Mouse (Mus musculus): ENCODE data around the gene Rin1. TPM values are rescaled to one million over a fixed set of nuclear protein-coding genes. Genes with fewer than 3 reads are reported as not detected.

The Rin1 gene
- polyA plus RNA-seq, 1 experiment from 2014 or later: 1.5 TPM

Other genes starting within 250 kb of the Rin1 start
- gene Gm21992, start 238.9 kb upstream of the Rin1 start, polyA plus RNA-seq (2015; fragmentation: Nextera tagmentation; extraction: Ambion mirVana): 32.3 and 35.3 TPM in 2 replicates
- 66.8 and 67.5 TPM in 2 replicates for gene Rbm14, start 238.8 kb upstream of the Rin1 start, polyA plus RNA-seq (2015; fragmentation: Nextera tagmentation; extraction: Ambion mirVana)
- 44.9 and 47.4 TPM in 2 replicates for gene Ccs, start 211.1 kb upstream of the Rin1 start, polyA plus RNA-seq (2015; fragmentation: Nextera tagmentation; extraction: Ambion mirVana)
- 0.43 and 0.49 TPM in 2 replicates for gene Ccdc87, start 211.1 kb upstream of the Rin1 start, polyA plus RNA-seq (2015; fragmentation: Nextera tagmentation; extraction: Ambion mirVana)
- 67.3 and 69.7 TPM in 2 replicates for gene Ctsf, start 195.4 kb upstream of the Rin1 start, polyA plus RNA-seq (2015; fragmentation: Nextera tagmentation; extraction: Ambion mirVana)
- gene Actn3, start 172.6 kb upstream of the Rin1 start, polyA plus RNA-seq (2015; fragmentation: Nextera tagmentation; extraction: Ambion mirVana): 1.8 and 2.1 TPM in 2 replicates
- 21.8 and 22.0 TPM in 2 replicates for gene Zdhhc24, start 171.8 kb upstream of the Rin1 start, polyA plus RNA-seq (2015; fragmentation: Nextera tagmentation; extraction: Ambion mirVana)
- gene Bbs1, start 143.9 kb upstream of the Rin1 start, polyA plus RNA-seq (2015; fragmentation: Nextera tagmentation; extraction: Ambion mirVana): 9.6 and 10.7 TPM in 2 replicates
- 124 and 132 TPM in 2 replicates for gene Dpp3, start 122.2 kb upstream of the Rin1 start, polyA plus RNA-seq (2015; fragmentation: Nextera tagmentation; extraction: Ambion mirVana)
- gene Peli3, start 107.4 kb upstream of the Rin1 start, polyA plus RNA-seq (2015; fragmentation: Nextera tagmentation; extraction: Ambion mirVana): 10.8 and 10.9 TPM in 2 replicates
- 105 and 115 TPM in 2 replicates for gene Mrpl11, start 88.3 kb upstream of the Rin1 start, polyA plus RNA-seq (2015; fragmentation: Nextera tagmentation; extraction: Ambion mirVana)
- gene Npas4, start 60.2 kb upstream of the Rin1 start, polyA plus RNA-seq (2015; fragmentation: Nextera tagmentation; extraction: Ambion mirVana): 0.34 and 0.39 TPM in 2 replicates
- 10.4 and 11.3 TPM in 2 replicates for gene Slc29a2, start 26.6 kb upstream of the Rin1 start, polyA plus RNA-seq (2015; fragmentation: Nextera tagmentation; extraction: Ambion mirVana)
- 61.2 and 66.0 TPM in 2 replicates for gene B4gat1, start 11.7 kb upstream of the Rin1 start, polyA plus RNA-seq (2015; fragmentation: Nextera tagmentation; extraction: Ambion mirVana)
- gene AC124502.3, start 11.6 kb upstream of the Rin1 start, polyA plus RNA-seq (2015; fragmentation: Nextera tagmentation; extraction: Ambion mirVana): 3.9 and 5.9 TPM in 2 replicates
- 46.0 and 48.2 TPM in 2 replicates for gene Brms1, start 9.1 kb upstream of the Rin1 start, polyA plus RNA-seq (2015; fragmentation: Nextera tagmentation; extraction: Ambion mirVana)
- gene Cd248, start 17.6 kb downstream of the Rin1 start, polyA plus RNA-seq (2015; fragmentation: Nextera tagmentation; extraction: Ambion mirVana): 19.1 and 20.4 TPM in 2 replicates
- 6.2 and 8.4 TPM in 2 replicates for gene Tmem151a, start 35.0 kb downstream of the Rin1 start, polyA plus RNA-seq (2015; fragmentation: Nextera tagmentation; extraction: Ambion mirVana)
- 57.6 and 58.2 TPM in 2 replicates for gene Yif1a, start 38.1 kb downstream of the Rin1 start, polyA plus RNA-seq (2015; fragmentation: Nextera tagmentation; extraction: Ambion mirVana)
- 333 TPM in 2 replicates for gene Cnih2, start 48.0 kb downstream of the Rin1 start, polyA plus RNA-seq (2015; fragmentation: Nextera tagmentation; extraction: Ambion mirVana)
- gene Rab1b, start 56.6 kb downstream of the Rin1 start, polyA plus RNA-seq (2015; fragmentation: Nextera tagmentation; extraction: Ambion mirVana): 234 TPM in 2 replicates
- gene Klc2, start 68.1 kb downstream of the Rin1 start, polyA plus RNA-seq (2015; fragmentation: Nextera tagmentation; extraction: Ambion mirVana): 73.4 and 76.7 TPM in 2 replicates
- 33.9 TPM in 2 replicates for gene Pacs1, start 222.6 kb downstream of the Rin1 start, polyA plus RNA-seq (2015; fragmentation: Nextera tagmentation; extraction: Ambion mirVana)
- gene Sf3b2, start 245.0 kb downstream of the Rin1 start, polyA plus RNA-seq (2015; fragmentation: Nextera tagmentation; extraction: Ambion mirVana): 373 and 377 TPM in 2 replicates
- 34.1 and 36.0 TPM in 2 replicates for gene Gal3st3, start 247.8 kb downstream of the Rin1 start, polyA plus RNA-seq (2015; fragmentation: Nextera tagmentation; extraction: Ambion mirVana)